In genomic region chr12:3641931-3642330, GRCm38 (mm10) we compare ENCODE assay signal across 11 mouse cellular contexts.
A peak's percentile ranks its signal among the peaks of the same experiment; 100 is the strongest.
DNase-seq lines count a peak whose midpoint lies in the region; ATAC-seq and TF ChIP-seq lines count a peak whose summit lies in the region.
"Had no signal": no experiment of that assay in that cellular context is flagged by ENCODE, and none has a peak within 500 bp of the region (broad histone marks: within the 10 kb centered on the region; RNA-seq: fewer than 3 reads in every experiment).

No protein-coding gene starts in this region.

- H3K27ac ChIP-seq in bone marrow, adult 2 months (ENCODE audit: control insufficient read depth, insufficient read depth, low read depth, low read length, poor library complexity) = no peak overlapping the region
- H3K27ac ChIP-seq in liver, embryonic 13.5 days = no peak overlapping the region
- H3K27ac ChIP-seq: heart, embryonic 13.5 days; midbrain, embryonic 12.5 days; stomach, embryonic 15.5 days had no signal

- H3K4me1 ChIP-seq in bone marrow, adult 2 months (ENCODE audit: control insufficient read depth, insufficient read depth, low read length) = no peaks in the 10 kb centered on the region; the same call in 1 of the 2 replicates
- no peaks in the 10 kb centered on the region for H3K4me1 ChIP-seq in liver, embryonic 13.5 days (replicated peaks)
- H3K4me1 ChIP-seq: midbrain, embryonic 12.5 days; stomach, embryonic 15.5 days had no signal

- 42% methylated on average over 3 of the region's 3 CpGs for WGBS in bone marrow, adult 2 months
- 29% methylated on average over 3 of the region's 3 CpGs for WGBS in liver, embryonic 13.5 days (ENCODE audit: insufficient replicate concordance)

- peak; percentile 61 for DNase-seq in heart, adult 11 months
- DNase-seq in heart, postnatal 36 days = no peak
- peak; percentile 20 to 27 for DNase-seq in B cell, adult 2 months
- DNase-seq in liver, embryonic 13.5 days = no peak
- DNase-seq in ovary, postnatal 36 days (ENCODE audit: low spot score) = no peak
- DNase-seq in spleen, postnatal 14 days (ENCODE audit: low spot score in 2 of 2) = no peak
- no peak for DNase-seq in layer of hippocampus, adult 18-20 months (ENCODE audit: low spot score in 2 of 2)

- no peaks in the 10 kb centered on the region for H3K9me3 ChIP-seq in liver, embryonic 13.5 days (replicated peaks)
- H3K9me3 ChIP-seq: heart, embryonic 13.5 days; midbrain, embryonic 12.5 days; stomach, embryonic 15.5 days had no signal

- H3K27me3 ChIP-seq in liver, embryonic 13.5 days = no peaks in the 10 kb centered on the region
- H3K27me3 ChIP-seq: heart, embryonic 13.5 days; midbrain, embryonic 12.5 days; stomach, embryonic 15.5 days had no signal

- 0 out of 2 replicates have a peak, but pooled peaks have one; percentile 21 for TF ChIP-seq CTCF in bone marrow, adult 2 months (IDR thresholded peaks at IDR 0.05; ENCODE audit: control insufficient read depth, insufficient read depth, low read length)

- ATAC-seq in liver, embryonic 13.5 days (ENCODE audit: low read depth) = peak; percentile 58; the same call in 1 of the 2 replicates

- intact Hi-C loops in heart, postnatal 36 days (cut with DNase I) = loop anchor here (5.0 kb wide), 1 partner anchor 205 kb away; no protein-coding TSS in a partner anchor

- H3K4me2 ChIP-seq in liver, embryonic 13.5 days = no peak overlapping the region
- H3K4me2 ChIP-seq: heart, embryonic 13.5 days; midbrain, embryonic 12.5 days; stomach, embryonic 15.5 days had no signal

- no peak for TF ChIP-seq POLR2A in bone marrow, adult 2 months (IDR thresholded peaks at IDR 0.05; ENCODE audit: borderline replicate concordance, control insufficient read depth, low read depth, low read length)

- H3K4me3 ChIP-seq in bone marrow, adult 2 months (replicated peaks; ENCODE audit: control insufficient read depth, low read depth, low read length) = no peak overlapping the region
- no peak overlapping the region for H3K4me3 ChIP-seq in liver, embryonic 13.5 days (replicated peaks)
- H3K4me3 ChIP-seq: heart, embryonic 13.5 days; midbrain, embryonic 12.5 days; stomach, embryonic 15.5 days had no signal

- H3K36me3 ChIP-seq in liver, embryonic 13.5 days = no peaks in the 10 kb centered on the region
- H3K36me3 ChIP-seq: heart, embryonic 13.5 days; midbrain, embryonic 12.5 days; stomach, embryonic 15.5 days had no signal

- no peak overlapping the region for H3K9ac ChIP-seq in liver, embryonic 13.5 days
- H3K9ac ChIP-seq: heart, embryonic 13.5 days; midbrain, embryonic 12.5 days; stomach, embryonic 15.5 days had no signal

Comparison
In these comparisons a context has a peak if more than half of its experiments do, and no peak if none do; other contexts are left out.
1. DNase-seq: peak in heart, adult 11 months (single experiment) and B cell, adult 2 months (2 of 2); none in heart, postnatal 36 days (0 of 2), liver, embryonic 13.5 days (single experiment), ovary, postnatal 36 days (single experiment), spleen, postnatal 14 days (0 of 2) and layer of hippocampus, adult 18-20 months (0 of 2).